Mouse (Mus musculus) kidney, postnatal 4 days (tissue): ENCODE data around the gene Fto.
A peak's percentile ranks its signal among the peaks of the same experiment; 100 is the strongest.

Experiments
- DNase-seq, 2 experiments: peaks; one replicate each; pipeline ENCODE4 v3.0.0; 2021; ENCODE audit warnings: mixed read lengths in 2 of 2

The Fto gene

DNA sequence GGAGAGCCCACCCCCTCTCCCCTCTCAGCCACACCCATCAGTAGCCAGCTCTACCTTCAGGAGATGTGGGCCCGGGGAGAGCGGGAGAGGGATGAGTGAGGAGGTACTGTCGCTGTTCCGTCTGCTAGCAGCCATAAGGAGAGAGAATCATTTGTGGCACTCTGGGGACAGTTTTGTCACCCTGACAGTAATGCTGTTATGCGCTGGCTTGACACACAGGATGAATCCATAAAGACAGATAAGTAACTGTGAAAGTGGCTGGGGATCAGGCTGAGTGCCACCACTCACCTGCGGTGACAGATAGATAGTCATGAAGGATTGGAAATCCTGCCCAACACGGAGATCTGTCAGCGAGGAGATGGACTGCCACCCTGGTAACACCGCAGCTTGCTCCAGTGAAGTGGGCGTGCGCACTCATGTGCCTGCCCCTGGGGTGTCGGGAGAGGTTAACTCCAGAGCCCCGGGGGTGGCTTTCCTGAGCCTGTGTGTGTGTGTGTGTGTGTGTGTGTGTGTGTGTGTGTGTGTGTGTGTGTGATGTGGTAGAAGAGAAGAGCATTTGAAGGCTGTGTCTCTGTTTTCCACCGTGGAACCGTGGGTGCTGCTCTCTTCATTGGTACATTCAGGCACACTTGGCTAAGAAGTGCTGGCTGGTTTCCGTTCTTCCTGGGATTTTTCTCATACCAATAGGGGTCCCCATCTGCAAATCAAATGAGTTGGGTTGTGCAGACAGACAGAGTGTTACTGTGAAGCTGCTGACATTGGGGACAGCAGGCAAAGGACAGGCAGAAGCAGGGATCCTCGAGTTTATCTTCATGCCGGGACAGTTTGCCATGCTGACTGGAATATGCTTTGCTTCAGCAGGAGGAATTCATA lies 312.6 kb downstream of the Fto start:
- DNase-seq, result no peak

DNA sequence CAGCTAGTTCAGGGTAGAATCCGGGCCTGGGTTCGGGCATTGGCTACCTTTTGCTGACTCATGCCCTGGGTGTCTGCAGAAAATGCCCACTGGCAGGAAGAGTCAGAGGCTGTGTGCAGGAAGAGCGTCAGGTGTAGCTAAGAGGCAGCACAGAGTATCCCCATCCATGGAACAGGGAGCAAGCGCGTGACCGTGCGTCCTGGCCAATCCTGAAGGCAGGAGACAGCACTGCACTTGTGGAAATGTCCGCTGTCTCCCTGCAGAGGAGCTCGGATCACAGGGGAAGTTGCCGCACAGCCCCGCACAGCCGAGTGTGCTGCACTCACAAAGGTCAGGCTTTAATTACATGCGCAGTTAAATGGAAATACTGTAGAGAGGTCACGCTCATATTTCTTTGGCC lies 316.3 kb downstream of the Fto start:
- peak; percentile 46 to 61 for DNase-seq

DNA sequence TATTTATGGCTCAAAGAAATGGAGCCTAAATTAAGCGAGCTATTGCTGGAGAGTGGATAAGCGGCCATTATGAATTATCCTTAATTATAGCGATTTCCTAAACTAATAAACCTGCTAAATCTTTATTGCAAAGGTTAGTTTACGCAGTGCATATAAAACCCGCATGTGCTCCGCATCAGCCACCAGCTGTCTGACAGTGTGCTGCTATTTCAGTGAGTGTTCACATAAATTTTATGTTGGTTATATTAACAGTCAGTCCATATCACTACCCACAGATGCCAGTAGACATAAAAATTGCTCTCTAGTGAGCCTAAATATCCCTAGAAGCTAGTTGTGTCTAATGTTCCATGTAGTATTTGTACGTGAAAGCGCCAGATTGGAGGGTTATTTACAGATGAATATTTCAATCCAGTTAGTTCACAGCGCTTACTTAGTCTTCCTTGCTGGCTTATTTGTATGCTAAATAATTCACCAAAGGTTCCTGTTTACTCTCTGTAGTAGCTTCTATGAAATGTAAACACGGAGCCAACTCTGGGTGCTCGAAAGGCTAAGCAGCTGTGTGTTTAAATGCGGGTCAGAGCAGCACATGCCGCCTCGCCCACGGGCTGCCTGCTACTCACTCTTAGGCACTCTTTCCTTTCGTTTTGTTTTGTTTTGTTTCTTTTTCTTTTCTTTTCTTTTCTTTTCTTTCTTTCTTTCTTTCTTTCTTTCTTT lies 317.2 kb downstream of the Fto start:
- no peak for DNase-seq

DNA sequence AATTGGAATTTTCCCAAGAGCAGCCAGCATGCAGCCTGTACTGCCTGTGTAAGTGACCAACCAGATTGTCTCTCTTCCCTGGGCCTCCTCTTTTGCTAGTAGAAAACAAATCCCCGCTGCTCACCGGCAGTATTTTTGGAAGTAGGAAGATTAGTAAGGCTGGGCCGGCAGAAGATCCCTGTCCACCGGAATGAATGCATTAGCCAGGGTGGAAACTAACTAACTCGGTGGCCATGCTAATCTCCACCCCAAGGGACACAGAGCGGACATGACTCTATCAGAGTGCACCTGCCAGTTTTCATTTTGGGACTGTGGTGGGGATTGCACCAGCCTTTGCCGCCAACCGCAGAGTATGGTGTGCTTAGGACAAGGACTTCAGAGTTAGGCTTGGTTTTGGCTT lies 319.1 kb downstream of the Fto start:
- no peak for DNase-seq

DNA sequence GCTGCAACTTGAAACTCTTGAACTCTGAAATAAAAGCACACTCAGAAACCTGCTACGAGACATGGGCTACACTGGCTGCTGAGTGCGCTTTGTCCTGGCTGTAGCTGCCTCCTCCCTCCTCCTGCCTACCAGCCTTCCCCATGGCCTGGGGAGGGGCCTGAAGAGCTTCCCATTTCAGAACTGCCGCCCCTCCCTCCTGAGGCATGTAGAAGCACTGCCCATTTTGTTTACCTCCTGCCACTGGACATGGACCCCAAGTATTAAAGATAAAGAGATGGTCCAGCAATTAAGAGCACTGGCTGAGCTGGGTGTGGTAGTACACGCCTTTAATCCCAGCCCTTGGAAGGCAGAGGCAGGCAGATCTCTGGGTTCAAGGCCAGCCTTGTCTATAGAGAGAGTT lies 322.1 kb downstream of the Fto start:
- DNase-seq, result no peak

DNA sequence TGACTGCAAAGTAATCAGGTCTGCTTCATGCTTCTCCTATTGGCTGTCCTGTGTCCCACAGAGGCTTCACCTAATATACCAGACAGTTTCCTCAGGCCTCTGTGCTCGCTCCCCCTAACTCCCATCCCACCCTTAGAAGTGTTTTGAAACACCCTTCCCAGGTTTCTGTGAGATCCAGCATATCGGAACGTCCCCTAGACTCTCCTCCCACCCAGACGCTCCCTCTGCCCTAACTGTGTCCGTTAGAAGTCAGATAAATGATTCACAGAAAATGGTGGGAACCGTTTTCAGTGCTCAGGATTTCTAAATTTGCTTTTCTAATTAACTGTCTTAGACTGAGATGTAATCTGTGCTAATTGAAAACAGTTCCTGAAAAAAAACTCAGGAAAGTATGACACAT lies 323.6 kb downstream of the Fto start:
- peak in 1 of 2 experiments; percentile 41 for DNase-seq

DNA sequence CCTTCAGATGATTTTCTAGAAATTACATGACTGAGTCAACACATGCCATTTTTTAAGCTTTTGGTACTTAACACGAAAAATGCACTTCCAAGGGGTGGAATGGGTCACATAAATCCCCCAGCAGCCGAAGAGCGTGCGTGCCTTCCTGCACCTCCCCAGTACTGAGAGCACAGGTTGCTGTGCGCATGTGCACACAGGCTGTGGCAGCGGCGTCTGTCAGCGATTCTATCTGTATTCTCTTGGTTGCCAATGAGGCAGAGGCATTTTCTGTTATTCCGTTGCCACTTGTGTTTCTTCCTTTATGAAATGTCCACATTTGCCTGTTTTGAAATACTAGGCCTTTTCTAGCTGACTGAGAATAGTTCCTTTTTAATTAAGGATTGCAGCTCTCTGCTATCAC lies 324.4 kb downstream of the Fto start:
- no peak for DNase-seq

DNA sequence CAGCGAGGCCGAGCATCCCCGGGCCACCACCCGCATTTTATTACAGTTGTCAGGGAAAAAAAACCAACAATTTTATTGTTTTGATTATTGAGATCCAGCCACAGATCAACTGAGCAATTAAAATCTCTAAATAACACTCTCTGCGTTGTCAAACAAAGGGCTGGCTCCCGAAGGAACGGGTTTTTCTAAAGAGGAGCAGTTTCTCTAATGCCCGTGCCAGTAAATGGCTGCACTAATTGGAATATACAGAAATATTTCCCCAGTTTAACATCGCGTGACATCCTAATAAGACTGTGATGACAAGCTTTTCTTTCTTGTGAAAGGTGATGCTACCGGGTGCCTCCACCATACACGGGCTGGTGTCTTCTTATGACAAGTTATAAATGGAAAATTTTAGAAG lies 324.9 kb downstream of the Fto start:
- no peak for DNase-seq

DNA sequence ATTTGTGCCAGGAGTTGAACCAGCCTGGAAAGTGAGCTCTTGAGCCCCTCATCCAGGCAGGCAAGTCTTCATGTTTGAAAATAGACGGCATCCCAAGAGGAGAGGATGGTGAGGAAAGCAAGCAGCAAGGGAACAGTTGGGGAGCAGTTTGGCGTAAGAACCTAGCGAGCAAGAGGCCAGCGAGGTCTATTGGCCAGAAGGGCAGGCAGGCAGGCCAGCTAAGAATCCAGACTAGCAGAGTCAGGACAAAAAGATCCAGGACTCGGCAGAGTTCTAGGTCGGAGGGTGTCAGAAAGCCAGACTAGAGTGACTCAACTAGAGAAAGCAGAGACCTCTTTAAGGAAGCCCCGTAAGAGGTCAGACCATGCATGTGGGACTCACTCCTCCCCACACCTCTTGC lies 327.1 kb downstream of the Fto start:
- no peak for DNase-seq

DNA sequence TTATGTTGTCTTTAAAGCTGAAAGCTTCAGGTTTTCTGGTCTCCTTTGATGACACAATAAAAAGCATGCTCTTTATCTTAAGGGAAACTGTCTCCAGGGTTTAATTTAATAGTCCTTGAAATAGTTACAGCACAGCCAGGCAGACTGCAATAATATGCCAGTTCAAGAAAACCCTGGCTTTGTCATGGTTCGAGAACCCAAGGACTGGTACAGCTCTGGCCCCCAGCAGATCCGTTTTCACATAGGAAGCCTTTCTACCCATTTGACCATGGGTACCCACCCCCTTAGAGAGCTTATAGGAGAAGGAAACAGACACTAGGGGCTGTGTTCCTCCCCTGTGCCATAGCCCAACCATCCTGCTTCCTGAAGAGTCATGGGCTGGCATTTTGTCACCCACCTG lies 332.2 kb downstream of the Fto start:
- no peak for DNase-seq

DNA sequence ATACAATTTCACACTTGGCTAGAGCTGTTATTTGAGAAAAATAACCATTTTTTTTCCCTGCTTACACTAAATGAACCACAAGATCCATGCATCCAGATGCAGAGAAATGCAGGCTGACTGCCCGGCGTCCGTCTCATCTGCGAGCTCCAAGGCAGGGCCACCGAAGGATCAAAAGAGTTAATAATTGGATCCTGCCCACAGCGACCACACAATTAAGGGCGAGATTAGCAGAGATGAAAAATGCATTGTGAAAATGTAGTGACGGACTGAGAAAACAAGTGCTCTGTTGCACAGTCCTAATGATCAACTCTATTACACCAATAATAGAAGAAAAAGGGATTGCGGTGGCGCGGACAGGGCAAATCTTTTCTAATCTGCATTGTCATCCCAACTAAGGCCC lies 334.6 kb downstream of the Fto start:
- no peak for DNase-seq

DNA sequence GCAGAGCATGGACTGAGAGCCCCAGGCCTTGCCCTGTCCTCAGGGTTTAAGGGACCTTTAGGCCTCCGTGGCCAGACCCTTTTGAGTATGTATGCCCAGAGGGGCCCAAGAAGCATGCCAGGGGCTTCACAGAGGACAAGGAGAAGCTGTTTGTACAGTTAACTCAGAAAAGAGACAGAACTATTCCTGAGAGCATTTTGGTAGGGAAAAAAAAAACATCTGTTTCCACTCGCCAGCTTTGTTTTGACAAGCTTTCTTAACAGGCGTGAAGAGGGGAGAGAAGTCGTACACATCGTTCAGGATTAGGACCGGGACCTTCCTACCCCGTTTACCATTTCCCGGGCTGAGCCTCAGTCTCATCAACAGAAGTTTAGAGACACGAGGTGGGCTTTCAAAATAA lies 335.5 kb downstream of the Fto start:
- DNase-seq, result no peak

DNA sequence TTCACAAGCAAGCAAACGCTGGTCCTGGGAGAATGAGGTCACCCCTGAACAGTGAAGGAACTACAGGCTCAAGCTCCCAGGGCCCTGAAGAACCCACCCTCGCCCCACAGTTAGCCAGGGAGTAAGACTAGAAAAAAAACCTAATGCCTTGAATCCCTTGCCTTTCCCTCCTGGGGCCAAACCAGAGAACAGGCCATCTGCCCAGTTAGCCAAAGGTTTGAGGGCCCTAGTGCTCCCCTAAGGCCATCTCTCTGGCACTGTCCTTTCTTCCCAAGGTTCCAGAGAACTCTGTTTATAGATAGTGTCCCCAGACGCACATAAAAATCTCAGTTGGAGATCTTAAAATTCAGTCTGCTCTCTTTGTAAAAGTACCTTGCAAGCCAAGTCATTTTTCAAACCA lies 340.2 kb downstream of the Fto start:
- DNase-seq, result no peak

DNA sequence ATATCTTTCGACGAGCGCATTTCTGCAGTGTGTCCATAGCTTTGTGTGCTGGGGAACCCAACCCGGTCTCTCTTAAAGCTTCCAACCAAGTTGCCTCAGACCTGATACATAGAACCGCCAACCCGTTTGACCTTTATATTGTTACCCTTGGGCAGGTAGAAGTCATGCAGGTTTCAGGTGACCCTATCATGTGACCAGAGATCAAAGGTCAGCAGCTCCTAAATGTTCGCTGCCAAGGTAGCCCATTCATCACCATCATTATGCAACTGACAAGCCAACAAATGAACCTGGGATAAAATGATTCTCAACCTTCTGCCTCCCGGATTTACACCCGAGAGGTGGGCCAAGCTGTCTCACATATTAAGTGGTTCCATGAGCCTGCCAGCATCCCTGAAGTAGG lies 344.1 kb downstream of the Fto start:
- no peak for DNase-seq

DNA sequence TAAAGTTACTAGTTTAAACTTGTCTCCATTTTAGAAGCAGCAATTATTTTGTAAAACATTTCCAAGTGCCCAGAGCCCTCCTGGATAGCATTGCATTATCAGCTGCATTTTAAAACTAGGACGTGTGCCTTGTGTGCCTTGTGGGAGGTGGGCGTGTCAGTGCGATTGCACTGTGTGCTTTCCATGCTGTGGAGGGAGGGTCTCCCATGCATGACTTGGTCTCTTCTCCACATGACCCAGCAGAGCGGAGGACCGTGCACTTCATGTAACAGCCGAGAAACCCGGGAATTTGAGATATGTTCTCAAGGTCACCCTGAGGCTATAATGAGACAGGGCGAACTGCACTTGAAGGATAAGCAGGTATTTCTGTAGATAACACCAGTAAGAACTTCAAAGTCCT lies 347.6 kb downstream of the Fto start:
- peak in 1 of 2 experiments; percentile 42 for DNase-seq

DNA sequence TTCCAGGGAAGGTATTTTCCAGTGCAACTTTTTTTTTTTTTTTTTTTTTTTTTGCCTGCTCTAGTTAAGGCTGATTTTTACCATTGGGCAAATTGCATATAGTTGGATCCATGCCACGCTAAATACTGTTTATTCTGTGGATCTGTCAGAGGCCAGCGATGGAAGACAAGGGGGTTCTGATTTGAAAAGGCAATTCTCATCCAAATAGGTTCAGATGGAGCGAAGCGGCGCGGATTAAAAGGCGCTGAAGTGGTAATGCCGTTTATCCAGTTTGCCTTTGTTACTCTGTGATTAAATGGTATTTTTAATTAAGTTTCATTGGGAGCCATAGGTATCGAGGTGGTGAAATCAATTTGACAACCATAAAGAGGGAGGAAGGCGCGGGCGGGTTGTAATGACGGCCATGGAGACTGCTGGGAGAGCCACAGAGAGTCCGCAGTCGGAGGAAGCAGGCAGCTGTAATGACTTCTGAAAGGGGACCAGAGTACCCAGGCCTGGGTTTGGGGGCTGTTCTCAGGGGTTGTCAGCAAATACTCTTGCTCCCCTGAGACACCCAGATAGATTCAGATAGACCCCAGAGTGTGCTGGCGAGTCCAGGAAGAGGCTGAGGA lies 356.2 kb downstream of the Fto start:
- no peak for DNase-seq

DNA sequence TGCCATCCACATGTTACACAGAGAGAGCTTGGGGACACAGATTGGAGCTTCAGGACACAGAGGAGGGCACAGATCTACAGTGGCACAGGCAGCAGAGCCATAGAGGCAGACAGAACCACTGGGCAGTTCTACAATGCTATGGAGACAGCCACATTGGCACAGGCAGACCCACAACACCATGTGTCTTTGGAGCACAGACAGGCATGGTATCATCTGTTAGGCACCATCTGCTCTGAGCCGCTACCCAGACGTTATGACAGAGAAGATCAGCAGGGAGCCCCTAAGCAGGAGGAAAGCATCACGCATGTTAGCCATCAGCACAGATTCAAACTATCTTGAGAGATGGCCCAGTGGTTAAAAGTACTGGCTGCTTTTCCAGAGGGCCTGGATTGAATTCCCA lies 363.6 kb downstream of the Fto start:
- no peak for DNase-seq

DNA sequence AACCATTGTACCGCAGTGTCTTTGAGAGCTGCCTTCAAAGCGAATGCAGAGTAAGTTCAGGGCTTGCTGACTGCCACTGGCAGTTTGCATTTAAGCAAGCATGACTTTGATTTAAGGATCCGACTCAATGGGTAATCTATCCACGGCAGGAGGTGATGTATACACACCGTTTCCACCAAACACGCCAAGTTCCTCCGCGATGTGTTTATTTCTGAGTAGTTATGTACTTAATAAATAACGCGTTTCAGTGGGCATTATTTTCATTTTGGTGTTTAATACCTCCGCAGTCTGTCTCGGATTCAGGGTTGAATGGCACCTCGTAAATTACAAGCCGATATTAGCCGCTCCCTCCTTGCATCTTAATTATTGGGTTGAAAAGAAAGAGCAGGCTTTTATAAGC lies 366.1 kb downstream of the Fto start:
- no peak for DNase-seq

DNA sequence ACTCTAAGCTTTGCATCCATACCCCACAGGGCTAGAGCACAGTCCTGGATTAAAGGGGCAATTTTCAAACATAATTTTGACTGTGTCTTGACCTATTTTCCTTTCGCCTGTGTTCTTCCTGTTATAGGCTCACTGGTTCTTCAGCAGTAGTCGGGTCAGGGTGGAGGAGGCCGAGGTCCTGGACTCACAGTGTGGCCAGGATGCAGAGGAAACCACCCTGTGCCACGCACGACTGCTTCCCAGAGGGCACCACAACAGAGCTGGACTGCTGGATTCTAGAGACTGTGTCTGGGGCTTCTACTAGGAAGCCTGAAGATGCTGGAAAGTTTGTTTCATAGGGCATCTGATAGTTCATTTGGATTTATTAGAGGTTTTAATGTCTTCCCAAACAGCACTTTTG lies 366.8 kb downstream of the Fto start:
- peak; percentile 30 to 36 for DNase-seq

DNA sequence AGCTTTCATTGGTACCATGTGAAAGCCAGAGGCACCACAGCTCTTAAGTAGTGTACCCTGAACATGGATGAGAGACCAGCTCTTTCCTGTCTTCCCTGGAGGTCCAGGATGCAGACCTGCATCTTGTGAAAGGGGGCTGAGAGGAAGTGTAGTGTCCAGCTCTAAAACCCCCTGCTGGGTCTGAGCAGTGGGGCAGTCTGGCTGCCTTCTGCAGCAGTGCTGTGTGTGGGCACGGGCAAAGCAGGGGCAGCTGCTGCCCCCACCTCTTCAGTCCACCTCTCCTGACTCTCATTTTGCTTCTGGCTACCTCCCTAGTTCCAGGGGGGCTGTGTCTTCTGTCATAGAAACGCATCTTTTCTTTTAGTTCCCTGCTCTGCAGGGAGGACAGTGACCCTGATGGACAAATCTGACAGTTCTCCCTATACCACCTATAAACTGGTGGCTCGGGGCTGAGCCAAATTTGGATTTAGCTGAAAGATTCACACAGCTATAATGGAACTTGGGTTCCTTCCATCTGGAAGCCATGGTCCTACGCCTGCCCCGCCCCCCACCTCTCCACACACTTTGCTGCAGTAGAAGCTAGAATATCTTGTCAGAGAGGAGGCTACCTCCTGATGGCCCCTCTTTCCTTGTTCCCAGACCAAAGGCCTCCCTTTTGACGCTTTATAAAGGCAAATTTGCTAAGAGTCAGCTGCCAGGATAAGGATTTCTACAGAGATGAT lies 371.4 kb downstream of the Fto start:
- no peak for DNase-seq

DNA sequence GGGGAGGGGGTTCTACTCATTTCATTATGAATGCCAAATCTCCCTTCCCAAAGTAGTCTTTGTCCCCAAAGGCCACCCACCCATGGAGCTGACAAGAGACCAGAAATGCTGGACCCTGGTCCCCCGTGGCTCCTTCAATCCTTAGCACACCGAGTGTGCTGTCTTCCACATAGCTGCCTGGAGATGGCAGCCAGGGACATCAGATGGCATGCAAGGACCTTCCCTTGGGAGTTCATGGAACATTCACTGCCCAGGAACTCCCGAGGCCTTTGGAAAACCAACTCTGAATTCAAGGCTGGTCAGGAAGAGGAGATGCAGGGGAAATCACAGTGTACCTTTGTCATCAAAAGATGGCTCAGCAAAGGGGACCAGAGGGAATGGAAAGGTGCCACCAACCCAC lies 372.1 kb downstream of the Fto start:
- no peak for DNase-seq

DNA sequence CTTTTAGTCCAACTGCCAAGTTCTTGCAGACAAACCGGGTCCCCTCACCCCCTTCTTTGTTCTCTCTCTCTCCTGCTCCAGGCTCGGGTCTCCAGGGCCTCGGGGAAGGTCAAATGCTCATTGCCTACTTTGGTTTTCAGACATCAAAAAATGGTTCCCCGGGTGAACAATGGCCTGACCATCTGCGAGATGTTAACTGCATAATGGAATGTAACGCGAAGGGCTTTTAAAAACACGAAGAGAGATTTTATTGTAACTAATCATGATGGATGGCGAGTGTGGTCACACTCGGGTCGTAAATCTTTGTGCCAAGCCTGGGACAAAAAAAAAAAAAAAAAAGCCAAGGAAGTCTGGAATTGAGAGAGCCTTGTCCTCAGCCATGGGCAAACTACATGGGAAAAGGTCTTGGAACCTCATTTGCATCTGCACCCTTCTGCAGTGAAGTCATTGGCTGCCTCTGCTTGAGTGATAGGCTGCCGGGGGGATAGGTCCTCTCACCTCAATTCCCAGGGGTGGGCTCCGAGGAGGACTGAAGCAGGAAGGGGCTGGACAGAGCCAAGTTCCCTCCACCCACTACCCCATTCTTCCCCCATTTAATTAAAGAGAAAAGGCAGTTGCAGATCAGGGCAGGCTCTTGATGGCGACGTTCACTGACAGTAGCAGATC lies 378.9 kb downstream of the Fto start:
- peak in 1 of 2 experiments; percentile 13 for DNase-seq

DNA sequence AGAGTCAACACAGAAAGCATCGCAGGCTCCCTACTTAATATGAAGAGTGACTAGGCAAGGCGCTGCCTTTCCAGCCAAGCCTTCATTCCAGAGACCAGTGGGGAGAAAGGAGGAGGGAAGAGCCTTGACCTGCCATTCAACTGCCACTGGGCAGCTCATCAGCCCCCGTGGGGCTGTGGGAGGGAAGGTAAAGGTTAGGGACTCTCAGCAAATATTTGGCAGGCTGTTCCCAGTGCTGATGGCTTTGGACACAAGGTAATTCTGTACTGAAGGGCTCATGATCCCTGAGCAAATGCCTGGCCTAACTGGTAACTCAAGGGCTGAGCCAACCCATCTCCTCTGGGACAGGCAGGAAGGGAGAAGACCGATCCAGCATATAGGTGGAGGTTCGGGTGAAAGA lies 393.2 kb downstream of the Fto start:
- no peak for DNase-seq
